Mouse (Mus musculus) small intestine, adult 2 months (tissue): Measurements from ENCODE around the gene Catsperz. TPM values are rescaled to one million over a fixed set of nuclear protein-coding genes. Genes with fewer than 3 reads are reported as not detected.
A peak's percentile ranks its signal among the peaks of the same experiment; 100 is the strongest.

Experiments
- H3K27ac ChIP-seq: fragments of 200-500 bp; 2 replicates; pipeline ENCODE4 v1.5.1; 2012; ENCODE audit warnings: low read depth, low read length, control low read depth, inconsistent platforms; ENCODE audit not compliant: insufficient read depth
- H3K27me3 ChIP-seq: fragments of 200-500 bp; 2 replicates; pipeline ENCODE4 v1.6.1; 2012; ENCODE audit warnings: mild to moderate bottlenecking, moderate library complexity, low read length, inconsistent platforms; ENCODE audit not compliant: control insufficient read depth, insufficient read depth
- H3K36me3 ChIP-seq: fragments of 200-500 bp; 2 replicates; pipeline ENCODE4 v1.6.1; 2012; ENCODE audit warnings: mild to moderate bottlenecking, low read length, control low read depth, inconsistent platforms; ENCODE audit not compliant: control insufficient read depth, insufficient read depth
- H3K4me1 ChIP-seq: fragments of 200-500 bp; 2 replicates; pipeline ENCODE4 v1.6.1; 2012; ENCODE audit warnings: low read length, inconsistent platforms, mixed read lengths; ENCODE audit not compliant: control insufficient read depth, insufficient read depth, insufficient read length
- H3K4me3 ChIP-seq: fragments of 200-500 bp; 2 replicates; pipeline ENCODE4 v1.5.1; 2012; ENCODE audit warnings: low read depth, mild to moderate bottlenecking, control low read depth, inconsistent platforms, low read length, moderate library complexity
- CTCF ChIP-seq: fragments of 200-500 bp; IDR thresholded peaks from 2 replicates; pipeline ENCODE4 v1.5.1; 2012; ENCODE audit warnings: low read depth, mild to moderate bottlenecking, control low read depth, inconsistent platforms, low read length, moderate library complexity, mixed read lengths; ENCODE audit not compliant: insufficient replicate concordance, insufficient read length; ENCODE audit errors: extremely low read depth
- POLR2A ChIP-seq: fragments of 200-500 bp; IDR thresholded peaks from 2 replicates; pipeline ENCODE4 v1.6.1; 2012; ENCODE audit warnings: low read depth, mild to moderate bottlenecking, control low read depth, inconsistent platforms, low read length, moderate library complexity
- WGBS: fragments of 180-500 bp; shearing (Covaris S2); methylation state at CpG from one replicate; pipeline ENCODE4 v1.1.7; 2018; 5-methylcytosine and 5-hydroxymethylcytosine counted together
- polyA plus RNA-seq: library from polyadenylated mRNA; depleted of rRNA; stranded (reverse); fragments of >200 nt; gene quantifications from 2 replicates; pipeline ENCODE4 v1.2.3, GENCODE M21; 2012

Catsperz gene
- polyA plus RNA-seq, 1 experiment: not detected

DNA sequence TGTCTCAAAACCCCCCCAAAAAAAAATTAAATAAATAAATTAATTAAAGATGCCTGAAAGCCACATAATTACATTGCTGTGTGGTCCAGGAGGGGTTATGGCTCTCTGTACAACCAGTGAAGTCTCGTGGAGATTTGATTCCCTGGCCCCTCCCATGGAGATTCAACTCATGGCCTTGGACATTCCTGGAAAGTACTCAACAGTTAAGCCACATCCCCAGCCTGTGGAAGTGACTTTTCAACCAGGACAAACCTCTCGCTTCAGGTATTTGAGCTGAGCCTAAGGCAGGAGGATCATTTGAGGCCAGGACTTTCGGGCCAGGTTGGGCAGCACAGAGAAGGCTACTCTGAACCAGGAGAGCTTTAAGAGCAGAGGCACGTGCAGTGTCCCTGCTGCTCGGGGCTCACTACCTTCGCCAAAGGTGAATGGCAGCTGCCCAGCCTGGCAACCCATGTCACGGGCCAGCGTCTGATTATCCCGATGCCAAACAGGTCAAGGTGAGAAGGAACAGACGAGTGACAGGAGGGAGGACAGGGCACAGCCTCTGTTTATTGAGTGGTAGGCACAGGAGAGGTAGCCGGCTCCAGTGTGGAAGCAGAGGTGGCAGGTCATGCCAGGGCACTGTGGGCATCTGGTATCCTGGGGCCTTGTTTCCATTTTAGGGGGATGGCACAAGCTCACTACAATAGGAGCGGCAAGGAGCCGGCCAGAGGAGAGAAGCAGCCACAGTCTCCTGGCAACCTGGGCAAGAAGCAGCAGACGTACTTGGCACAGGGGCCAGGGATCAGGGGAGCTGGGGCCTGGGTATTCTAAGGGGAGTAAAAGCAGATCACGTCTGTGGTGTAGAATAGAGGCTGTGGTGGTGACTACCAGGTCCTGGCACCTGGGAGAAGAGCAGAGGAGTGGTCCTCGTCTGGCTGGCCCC is 12.6 kb upstream of the Catsperz start:
- Histone ChIP-seq H3K4me3 (no peak overlapping the region), H3K36me3 (no peaks in the 10 kb centered on the region), H3K4me1 (peaks cover 7% of the 10 kb centered on the region), H3K27ac (no peak overlapping the region), H3K27me3 (peaks cover 20% of the 10 kb centered on the region)
- TF ChIP-seq CTCF: no peak
- TF ChIP-seq POLR2A: no peak
- WGBS: 85% methylated on average over 16 of the region's 16 CpGs

- H3K27me3 ChIP-seq: peaks cover 26% of the 10 kb centered on the region
- 37% methylated on average over 3 of the region's 3 CpGs for WGBS
- no peak overlapping the region for H3K4me3 ChIP-seq
- peaks cover 6% of the 10 kb centered on the region for H3K4me1 ChIP-seq
- H3K27ac ChIP-seq: no peak overlapping the region
- H3K36me3 ChIP-seq: no peaks in the 10 kb centered on the region
- TF ChIP-seq POLR2A (no peak), CTCF (peak; percentile 48; the same call in 1 of the 2 replicates)
These were observed 11.1 kb upstream of the Catsperz start for GRCm38 (mm10) chr19:6936299-6936698.

DNA sequence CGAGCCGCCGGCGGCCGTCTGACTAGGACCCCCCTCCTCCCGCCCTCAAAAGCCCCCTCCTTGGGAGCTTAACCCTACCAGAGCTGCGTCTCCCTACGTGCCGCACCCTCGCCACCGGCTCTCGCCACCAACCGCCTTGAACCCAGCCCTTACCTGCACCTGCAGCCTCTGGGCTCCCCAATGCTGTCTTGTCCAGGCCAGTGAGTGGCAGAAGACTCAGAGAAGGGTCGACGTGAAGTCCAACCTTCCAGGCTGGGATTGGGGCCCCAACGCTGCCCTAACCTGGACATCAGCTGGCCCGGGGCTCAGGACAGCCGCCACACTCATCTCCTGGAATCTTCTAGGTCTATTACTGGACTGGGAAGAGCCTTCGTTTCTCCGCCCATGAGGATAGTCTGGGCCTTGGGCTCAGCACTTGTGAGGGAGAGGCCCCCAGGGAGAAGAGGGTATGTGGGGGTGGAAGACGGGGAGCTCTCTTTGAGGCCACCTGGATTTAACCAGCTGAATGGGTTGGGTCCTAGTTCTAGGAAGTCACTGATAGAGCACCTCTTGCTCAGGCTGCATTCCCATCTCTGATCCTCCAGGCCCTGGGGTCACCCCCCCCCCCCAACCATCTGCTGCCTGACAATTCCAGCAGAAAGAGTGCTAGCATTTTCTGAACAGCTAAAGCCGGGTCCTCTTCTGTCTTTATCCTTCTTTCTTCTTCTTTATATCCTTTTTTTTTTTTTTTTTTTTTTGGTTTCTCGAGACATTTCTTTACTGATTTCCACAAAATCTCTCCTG is 9.2 kb upstream of the Catsperz start, which contains the start of gene Kcnk4:
Gene Kcnk4 (minus strand): TSS at position 321 of the 783 bp plus-strand sequence.
- H3K36me3 ChIP-seq: no peaks in the 10 kb centered on the region
- WGBS: 18% methylated on average over 23 of the region's 23 CpGs
- H3K4me1 ChIP-seq: no peaks in the 10 kb centered on the region; the same call in none of the 2 replicates
- peak within 1 kb of the TSS; percentile 63 for H3K4me3 ChIP-seq
- H3K27ac ChIP-seq: no peak within 1 kb of the TSS
- no peak for TF ChIP-seq POLR2A
- no peak for TF ChIP-seq CTCF
- peaks cover 26% of the 10 kb centered on the region for H3K27me3 ChIP-seq

GRCm38 (mm10) chr19:6933436-6934194 is 8.4 kb upstream of the Catsperz start:
- H3K4me3 ChIP-seq: peak overlapping the region; percentile 63
- no peak for TF ChIP-seq POLR2A
- no peak for TF ChIP-seq CTCF
- WGBS: 6% methylated on average over 58 of the region's 58 CpGs
- no peaks in the 10 kb centered on the region; the same call in none of the 2 replicates for H3K4me1 ChIP-seq
- H3K27ac ChIP-seq: no peak overlapping the region
- H3K36me3 ChIP-seq: no peaks in the 10 kb centered on the region
- peaks cover 26% of the 10 kb centered on the region for H3K27me3 ChIP-seq

GRCm38 (mm10) chr19:6933102-6933435 is 7.9 kb upstream of the Catsperz start:
- 67% methylated on average over 4 of the region's 4 CpGs for WGBS

GRCm38 (mm10) chr19:6932018-6932417 is 6.8 kb upstream of the Catsperz start:
- TF ChIP-seq CTCF (no peak), POLR2A (no peak)
- Histone ChIP-seq H3K4me1 (no peaks in the 10 kb centered on the region; the same call in none of the 2 replicates), H3K27ac (no peak overlapping the region), H3K27me3 (peaks cover 37% of the 10 kb centered on the region), H3K4me3 (no peak overlapping the region), H3K36me3 (no peaks in the 10 kb centered on the region)
- 57% methylated on average over 1 of the region's 1 CpGs for WGBS

More at GRCm38 (mm10) chr19:6933102-6933435, 7.9 kb upstream of the Catsperz start:
- H3K27me3 ChIP-seq: peaks cover 27% of the 10 kb centered on the region
- no peak for TF ChIP-seq POLR2A
- TF ChIP-seq CTCF: no peak
- H3K4me1 ChIP-seq: no peaks in the 10 kb centered on the region; the same call in none of the 2 replicates
- H3K4me3 ChIP-seq: no peak overlapping the region
- no peak overlapping the region for H3K27ac ChIP-seq
- H3K36me3 ChIP-seq: no peaks in the 10 kb centered on the region
